Mouse (Mus musculus) embryonic fibroblast, embryonic 13.5 days (primary cell): ENCODE measurements at regions not wholly inside any gene's neighbourhood (a gene's known extent, or its start where the extent isn't known, plus 50 kb on each side); places are given as distances from the start of the nearest gene placed in this dataset.

ENCODE experiments used
- CTCF ChIP-seq: IDR thresholded peaks from 2 replicates; pipeline ENCODE4 v1.5.1; 2011; ENCODE audit warnings: mild to moderate bottlenecking, control low read depth, low read length, moderate library complexity, borderline replicate concordance; ENCODE audit not compliant: insufficient read depth
- POLR2A ChIP-seq: IDR thresholded peaks from 2 replicates; pipeline ENCODE4 v1.6.1; 2011; ENCODE audit warnings: low read depth, mild to moderate bottlenecking, control low read depth, low read length, moderate library complexity

- TF ChIP-seq POLR2A, result no peak
- no peak for TF ChIP-seq CTCF
These were observed 52.7 kb upstream of the Csl start for GRCm38 (mm10) chr10:99812069-99812650.
